Mouse (Mus musculus): ENCODE measurements around the gene Calml4. TPM values are rescaled to one million over a fixed set of nuclear protein-coding genes. Genes with fewer than 3 reads are reported as not detected.
"Not testable (repeated sequence)": the region's sequence is repeated elsewhere in the genome, so short reads cannot be mapped to it uniquely, and the experiment has no call there.

Gene Calml4
- 25.5 and 28.4 TPM in 2 replicates for polyA plus RNA-seq (2012; rRNA removed)

- peak; percentile 53 for DNase-seq (ENCODE audit: low spot score)
Observed at GRCm38 (mm10) chr9:62857719-62858261, at the start of gene Calml4. Gene Calml4, plus strand, starts transcription at chr9:62858080.

- no peak for DNase-seq (ENCODE audit: low spot score)
Observed at GRCm38 (mm10) chr9:62810095-62810494, 47.8 kb upstream of the Calml4 start.

- DNase-seq (ENCODE audit: low spot score), result no peak
Observed at GRCm38 (mm10) chr9:62810543-62811515, 47.1 kb upstream of the Calml4 start.

DNA sequence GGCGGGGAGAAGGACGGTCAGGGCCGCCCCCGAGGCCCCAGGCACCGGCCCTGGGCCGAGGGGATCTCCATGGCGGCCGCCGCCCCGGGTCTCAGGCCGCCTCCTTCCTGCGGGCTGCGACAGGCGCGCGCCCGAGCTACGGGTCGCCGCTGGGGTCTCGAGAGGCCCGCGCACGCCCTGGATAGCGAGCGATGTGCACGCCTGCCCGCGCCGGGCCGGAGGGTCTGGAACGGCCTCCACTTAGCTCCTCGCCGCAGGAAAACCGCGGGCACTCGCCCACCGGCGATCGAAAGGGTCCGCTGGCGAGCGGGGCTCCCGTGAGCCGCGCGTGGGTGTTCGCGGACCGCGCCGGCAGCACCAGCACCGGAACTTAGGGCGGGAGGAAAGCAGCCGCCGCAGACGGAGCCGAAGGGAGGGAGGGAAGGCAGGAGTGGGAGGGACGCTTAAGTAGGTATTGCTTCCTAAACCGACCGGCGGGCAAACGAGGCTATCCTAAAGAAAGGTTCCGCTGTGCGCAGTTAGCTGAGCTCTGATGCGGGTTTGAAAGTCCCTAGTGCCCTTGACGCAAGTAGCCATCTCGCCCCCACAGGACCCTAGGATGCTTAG lies 46.3 kb upstream of the Calml4 start, which contains the start of gene Fem1b:
Gene Fem1b, minus strand, starts transcription at position 419 of the 606 bp plus-strand sequence.
- DNase-seq (ENCODE audit: low spot score), result peak; percentile 92

DNA sequence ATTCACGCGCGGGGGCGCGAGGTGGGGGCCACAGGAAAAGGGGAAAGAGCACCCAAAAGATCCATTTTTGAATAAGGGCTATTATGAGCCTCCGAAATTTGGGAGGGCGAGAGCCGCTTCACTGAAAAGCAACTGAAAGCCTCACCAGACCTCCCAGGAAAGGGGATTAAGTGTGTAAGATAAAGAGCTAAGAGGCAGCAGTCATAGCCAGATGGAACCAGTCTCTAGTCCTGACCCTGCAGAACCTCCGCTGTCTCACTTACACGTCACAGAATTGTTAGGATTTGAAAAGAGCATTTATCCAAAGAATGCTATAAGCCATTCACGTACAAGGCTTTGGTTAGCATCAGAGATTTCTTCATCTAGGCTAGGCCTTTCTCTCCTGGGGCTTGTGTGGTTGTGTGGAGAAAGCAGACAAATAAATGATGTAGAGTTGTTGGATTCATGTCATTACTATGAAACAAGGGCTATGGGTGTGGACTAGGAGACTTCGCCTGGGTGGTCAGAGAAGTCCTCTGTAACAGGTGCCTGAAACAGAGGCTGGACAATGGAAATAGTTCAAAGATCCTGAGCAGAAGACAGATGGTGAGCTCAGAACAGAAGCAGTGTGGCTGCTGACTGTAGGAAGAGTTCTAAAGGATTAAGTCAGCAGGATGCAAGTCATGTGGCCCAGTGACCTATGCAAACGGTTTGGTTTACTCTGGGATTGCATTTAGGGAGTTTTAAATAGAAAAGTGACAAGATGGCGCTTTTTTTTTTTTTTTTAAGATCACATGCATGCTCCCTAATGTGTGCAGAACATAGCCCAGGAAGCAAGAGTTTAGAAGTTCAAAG lies 45.4 kb upstream of the Calml4 start:
- no peak for DNase-seq (ENCODE audit: low spot score)

DNA sequence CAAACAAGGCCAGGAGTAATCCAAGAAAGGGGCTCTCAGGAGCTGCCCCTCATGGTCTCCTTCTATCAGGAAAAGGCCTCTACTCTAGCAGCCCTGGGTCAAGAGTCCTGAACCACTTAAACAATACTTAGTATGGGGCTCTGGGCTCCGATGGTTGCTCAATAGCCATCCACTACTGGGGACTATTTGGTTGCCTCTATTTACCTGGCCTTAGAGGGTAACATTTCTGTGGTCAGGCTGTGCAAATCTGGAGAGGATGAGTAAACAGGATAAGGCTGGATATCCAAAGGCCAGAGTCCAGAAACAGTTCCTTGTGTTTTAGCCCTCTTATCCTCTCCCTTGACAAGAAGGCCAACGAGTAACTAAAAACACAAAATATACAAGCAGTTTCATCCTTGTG lies 43.1 kb upstream of the Calml4 start:
- no peak for DNase-seq (ENCODE audit: low spot score)

GRCm38 (mm10) chr9:62816323-62817098 lies 41.4 kb upstream of the Calml4 start:
- DNase-seq (ENCODE audit: low spot score), result no peak

DNA sequence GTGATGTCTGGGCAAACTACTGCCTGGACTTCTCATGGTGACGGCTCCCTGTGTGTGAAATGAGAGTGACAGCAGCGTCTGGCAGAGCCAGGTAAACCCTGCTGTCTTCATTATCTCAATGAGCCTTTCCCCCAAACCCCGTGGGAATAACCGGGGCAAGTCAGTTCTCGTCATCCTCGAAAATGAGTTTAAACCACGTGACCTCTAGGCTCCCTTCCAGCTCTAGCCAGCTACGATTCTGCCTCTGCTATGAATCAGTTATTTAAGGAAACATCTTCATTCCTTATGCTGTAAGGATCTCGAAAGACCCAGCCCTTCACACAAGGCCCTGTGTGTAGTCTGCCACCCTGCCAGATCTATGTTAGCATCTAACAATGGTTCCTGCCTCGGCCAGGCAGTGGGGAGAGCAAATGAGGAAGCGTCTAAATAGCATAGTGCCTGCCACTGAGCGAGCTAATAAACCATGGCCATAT lies 40.7 kb upstream of the Calml4 start:
- no peak for DNase-seq (ENCODE audit: low spot score)

GRCm38 (mm10) chr9:62817828-62818614 lies 39.9 kb upstream of the Calml4 start:
- DNase-seq (ENCODE audit: low spot score), result no peak

DNA sequence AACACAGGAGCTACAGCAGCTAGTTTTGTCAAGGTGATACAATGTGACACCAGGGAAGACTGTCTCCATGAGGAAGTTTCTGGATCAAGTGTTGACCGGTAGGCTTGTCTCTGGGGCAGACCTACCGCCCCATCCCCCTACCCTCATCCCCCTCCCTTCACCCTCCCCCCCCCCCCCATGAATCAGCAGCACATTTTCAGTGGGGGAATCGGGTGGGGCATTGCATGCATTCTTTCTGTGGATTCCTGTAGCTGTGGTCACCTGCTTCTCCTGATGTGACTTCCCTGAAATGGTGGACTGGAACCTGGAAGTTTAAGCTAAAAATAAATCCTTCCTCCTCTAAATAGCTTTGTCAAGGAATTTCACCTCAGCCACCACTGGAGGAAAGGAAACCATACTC lies 38.4 kb upstream of the Calml4 start:
- DNase-seq (ENCODE audit: low spot score), result no peak

GRCm38 (mm10) chr9:62819910-62820309 lies 38.0 kb upstream of the Calml4 start:
- DNase-seq (ENCODE audit: low spot score), result not testable (repeated sequence)

DNA sequence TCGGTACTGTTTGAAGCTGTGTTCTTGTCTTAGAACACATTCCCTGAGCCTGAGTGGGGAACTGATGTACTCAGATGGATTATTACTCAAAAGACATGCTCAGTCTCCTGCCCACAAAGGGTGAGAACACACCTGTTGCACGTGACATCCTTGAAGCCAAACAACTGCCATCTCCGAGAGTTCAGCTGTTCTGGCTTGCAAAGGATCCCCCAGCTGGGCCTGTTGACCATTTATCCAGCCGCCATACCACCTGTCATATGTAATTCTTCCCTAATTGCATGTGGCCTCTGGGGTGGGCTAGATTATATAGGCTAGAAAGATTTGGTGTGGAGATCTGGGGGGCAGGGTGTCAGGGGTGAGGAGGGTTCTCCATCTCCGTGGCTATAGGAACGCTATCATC lies 37.1 kb upstream of the Calml4 start:
- DNase-seq (ENCODE audit: low spot score), result no peak

DNA sequence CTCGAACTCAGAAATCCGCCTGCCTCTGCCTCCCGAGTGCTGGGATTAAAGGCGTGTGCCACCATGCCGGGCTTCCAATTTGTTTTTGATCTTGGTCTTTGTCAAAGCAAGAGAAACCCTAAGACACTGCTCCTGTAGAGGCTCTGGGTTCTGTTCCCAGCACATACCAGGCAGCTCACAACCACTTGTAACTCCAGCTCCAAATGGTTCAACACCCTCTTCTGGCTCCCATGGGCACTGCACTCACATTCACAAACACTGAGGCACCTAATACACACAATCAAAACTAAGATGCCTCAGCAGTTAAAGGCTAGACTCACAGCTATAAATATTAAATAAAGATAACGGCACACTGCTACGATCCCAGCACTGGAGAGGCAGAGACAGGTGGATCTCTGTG lies 36.1 kb upstream of the Calml4 start:
- DNase-seq (ENCODE audit: low spot score), result no peak

DNA sequence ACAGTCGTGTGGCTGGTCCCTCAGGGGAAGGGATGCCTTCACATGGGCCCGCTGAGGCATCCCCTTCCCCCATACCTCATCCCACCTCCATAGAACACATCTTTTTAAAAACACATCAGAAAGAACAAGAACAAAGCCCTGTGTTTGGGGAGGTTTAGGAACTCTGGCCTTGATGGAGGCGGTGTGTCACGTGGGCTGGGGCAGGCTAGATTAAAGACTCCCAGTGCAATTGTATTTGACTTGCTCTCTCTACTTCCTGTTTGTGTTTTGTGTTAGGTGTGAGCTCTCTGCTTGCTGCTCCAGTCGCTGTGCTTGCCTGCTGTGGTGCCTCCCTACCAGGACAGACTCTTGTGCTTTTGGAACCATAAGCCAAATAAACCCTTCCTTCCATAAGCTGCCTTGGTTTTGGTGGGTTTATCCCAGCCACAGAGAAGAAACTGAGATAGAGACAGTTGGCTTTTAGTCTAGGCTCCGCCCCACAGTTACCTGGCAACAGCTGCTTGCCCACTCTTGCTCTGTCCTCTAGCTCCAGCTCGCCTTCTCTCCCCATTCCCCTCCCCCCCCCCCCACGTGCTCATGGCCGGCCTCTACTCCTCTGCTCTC lies 32.0 kb upstream of the Calml4 start:
- DNase-seq (ENCODE audit: low spot score), result no peak

DNA sequence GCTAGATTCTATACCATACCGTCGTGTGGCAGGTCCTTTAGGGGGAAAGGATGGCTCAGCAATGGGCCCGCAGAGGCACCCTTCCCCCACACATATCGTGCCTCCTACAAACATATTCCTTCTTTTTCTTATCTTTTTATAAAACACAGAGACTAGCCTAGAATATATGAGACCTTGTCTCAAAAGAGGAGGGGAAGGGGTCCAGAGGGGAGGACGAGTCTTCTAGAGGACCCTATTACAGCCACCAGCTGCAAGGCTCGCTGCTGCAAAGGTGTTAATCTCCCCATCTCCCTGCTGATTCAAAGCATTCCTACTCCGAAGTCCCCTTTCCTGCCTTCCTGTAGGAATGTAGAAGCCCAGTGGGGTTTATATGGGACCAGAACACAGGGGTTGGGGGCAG lies 31.4 kb upstream of the Calml4 start:
- DNase-seq (ENCODE audit: low spot score), result no peak

DNA sequence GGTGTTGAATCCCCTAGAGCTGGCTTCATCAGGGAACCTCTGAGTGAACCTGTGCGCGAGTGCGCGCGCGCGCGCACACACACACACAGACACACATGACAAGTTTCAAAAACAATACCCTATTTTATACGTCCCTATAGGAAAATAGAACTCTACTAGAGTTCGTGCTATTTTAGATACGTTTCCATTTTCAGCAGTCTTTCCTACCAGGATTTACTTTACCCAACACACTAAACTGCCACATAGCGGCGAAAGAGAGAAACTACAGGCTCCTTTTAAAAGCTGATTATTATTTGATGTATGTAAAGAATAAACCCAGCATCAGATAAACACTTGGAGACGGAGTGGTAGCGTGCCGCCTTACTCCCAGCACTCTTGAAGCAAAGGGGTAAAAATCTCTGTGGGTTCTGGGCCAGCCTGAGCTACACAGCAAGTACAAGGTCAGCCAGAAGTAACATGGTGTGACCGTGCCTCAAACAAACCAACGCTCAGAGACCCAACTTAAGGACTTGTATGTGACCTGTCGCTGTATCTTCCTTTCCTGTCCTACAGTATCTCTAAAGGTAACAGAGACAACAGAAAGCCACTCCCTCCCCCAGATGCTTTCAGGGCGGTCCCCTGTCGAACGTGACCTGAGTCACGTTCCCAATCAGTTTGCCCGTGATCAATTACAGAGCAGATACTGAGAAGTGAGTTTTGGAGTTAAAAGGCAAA lies 29.8 kb upstream of the Calml4 start:
- DNase-seq (ENCODE audit: low spot score), result no peak

- DNase-seq (ENCODE audit: low spot score), result peak; percentile 86
Observed at GRCm38 (mm10) chr9:62828662-62829086, 29.2 kb upstream of the Calml4 start.

GRCm38 (mm10) chr9:62829877-62830276 lies 28.0 kb upstream of the Calml4 start:
- no peak for DNase-seq (ENCODE audit: low spot score)

DNA sequence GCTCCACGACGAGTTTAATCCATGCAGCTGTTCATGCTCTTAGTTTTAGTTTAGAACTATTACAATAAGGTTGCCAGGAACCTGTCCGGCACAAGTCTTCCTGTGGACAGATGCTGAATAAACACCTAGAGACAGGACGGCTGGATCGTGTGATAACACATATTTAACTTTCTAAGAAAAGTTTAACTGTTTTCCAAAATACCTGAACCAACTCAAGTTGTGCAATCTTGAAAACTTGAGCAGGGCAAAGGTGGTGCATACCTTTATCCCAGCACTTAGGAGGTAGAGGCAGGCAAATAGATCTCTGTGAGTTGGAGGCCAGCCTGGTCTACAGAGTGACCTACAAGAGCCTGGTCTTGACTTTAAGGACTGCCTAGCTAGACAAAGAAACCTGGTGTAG lies 23.0 kb upstream of the Calml4 start:
- no peak for DNase-seq (ENCODE audit: low spot score)

Measured in urinary bladder, adult 2 months (tissue).